Mouse (Mus musculus) small intestine, adult 2 months (tissue): ENCODE data around the gene Ppargc1a. TPM values are rescaled to one million over a fixed set of nuclear protein-coding genes. Genes with fewer than 3 reads are reported as not detected.

Experiments used
- H3K27ac ChIP-seq: fragments of 200-500 bp; 2 replicates; pipeline ENCODE4 v1.5.1; 2012; ENCODE audit warnings: low read depth, low read length, control low read depth, inconsistent platforms; ENCODE audit not compliant: insufficient read depth
- H3K27me3 ChIP-seq: fragments of 200-500 bp; 2 replicates; pipeline ENCODE4 v1.6.1; 2012; ENCODE audit warnings: mild to moderate bottlenecking, moderate library complexity, low read length, inconsistent platforms; ENCODE audit not compliant: control insufficient read depth, insufficient read depth
- H3K36me3 ChIP-seq: fragments of 200-500 bp; 2 replicates; pipeline ENCODE4 v1.6.1; 2012; ENCODE audit warnings: mild to moderate bottlenecking, low read length, control low read depth, inconsistent platforms; ENCODE audit not compliant: control insufficient read depth, insufficient read depth
- H3K4me1 ChIP-seq: fragments of 200-500 bp; 2 replicates; pipeline ENCODE4 v1.6.1; 2012; ENCODE audit warnings: low read length, inconsistent platforms, mixed read lengths; ENCODE audit not compliant: control insufficient read depth, insufficient read depth, insufficient read length
- H3K4me3 ChIP-seq: fragments of 200-500 bp; 2 replicates; pipeline ENCODE4 v1.5.1; 2012; ENCODE audit warnings: low read depth, mild to moderate bottlenecking, control low read depth, inconsistent platforms, low read length, moderate library complexity
- CTCF ChIP-seq: fragments of 200-500 bp; IDR thresholded peaks from 2 replicates; pipeline ENCODE4 v1.5.1; 2012; ENCODE audit warnings: low read depth, mild to moderate bottlenecking, control low read depth, inconsistent platforms, low read length, moderate library complexity, mixed read lengths; ENCODE audit not compliant: insufficient replicate concordance, insufficient read length; ENCODE audit errors: extremely low read depth
- POLR2A ChIP-seq: fragments of 200-500 bp; IDR thresholded peaks from 2 replicates; pipeline ENCODE4 v1.6.1; 2012; ENCODE audit warnings: low read depth, mild to moderate bottlenecking, control low read depth, inconsistent platforms, low read length, moderate library complexity
- WGBS: fragments of 180-500 bp; shearing (Covaris S2); methylation state at CpG from one replicate; pipeline ENCODE4 v1.1.7; 2018; 5-methylcytosine and 5-hydroxymethylcytosine counted together
- polyA plus RNA-seq: library from polyadenylated mRNA; depleted of rRNA; stranded (reverse); fragments of >200 nt; gene quantifications from 2 replicates; pipeline ENCODE4 v1.2.3, GENCODE M21; 2012

Gene Ppargc1a
- polyA plus RNA-seq, 1 experiment: 9.0 TPM

- Histone ChIP-seq H3K27me3 (no peaks in the 10 kb centered on the region), H3K4me3 (no peak overlapping the region), H3K36me3 (peaks cover 7% of the 10 kb centered on the region; the same call in 1 of the 2 replicates), H3K4me1 (no peaks in the 10 kb centered on the region), H3K27ac (no peak overlapping the region)
- TF ChIP-seq POLR2A (no peak), CTCF (no peak)
- WGBS: 75% methylated on average over 2 of the region's 2 CpGs
Measured at GRCm38 (mm10) chr5:51479456-51479855, 88.1 kb downstream of the Ppargc1a start.

- Histone ChIP-seq H3K27ac (no peak overlapping the region), H3K4me3 (no peak overlapping the region), H3K4me1 (no peaks in the 10 kb centered on the region), H3K27me3 (no peaks in the 10 kb centered on the region), H3K36me3 (peaks cover 11% of the 10 kb centered on the region; the same call in 1 of the 2 replicates)
- TF ChIP-seq CTCF (no peak), POLR2A (no peak)
- WGBS: 65% methylated on average over 7 of the region's 7 CpGs
Measured at GRCm38 (mm10) chr5:51478319-51478994, 89.1 kb downstream of the Ppargc1a start.

GRCm38 (mm10) chr5:51477140-51477539, 90.4 kb downstream of the Ppargc1a start:
- Histone ChIP-seq H3K27ac (no peak overlapping the region), H3K4me3 (no peak overlapping the region), H3K36me3 (peaks cover 17% of the 10 kb centered on the region), H3K27me3 (no peaks in the 10 kb centered on the region), H3K4me1 (no peaks in the 10 kb centered on the region)
- TF ChIP-seq CTCF (no peak), POLR2A (no peak)
- 84% methylated on average over 3 of the region's 3 CpGs for WGBS

GRCm38 (mm10) chr5:51475034-51475541, 92.4 kb downstream of the Ppargc1a start:
- H3K27ac ChIP-seq: no peak overlapping the region
- no peak for TF ChIP-seq CTCF
- no peak for TF ChIP-seq POLR2A
- H3K36me3 ChIP-seq: peaks cover 17% of the 10 kb centered on the region
- WGBS: 89% methylated on average over 4 of the region's 4 CpGs
- H3K27me3 ChIP-seq: no peaks in the 10 kb centered on the region
- no peaks in the 10 kb centered on the region for H3K4me1 ChIP-seq
- no peak overlapping the region for H3K4me3 ChIP-seq

GRCm38 (mm10) chr5:51471614-51472013, 95.9 kb downstream of the Ppargc1a start:
- TF ChIP-seq POLR2A: no peak
- H3K27me3 ChIP-seq: no peaks in the 10 kb centered on the region
- H3K27ac ChIP-seq: no peak overlapping the region
- no peaks in the 10 kb centered on the region for H3K4me1 ChIP-seq
- no peak overlapping the region for H3K4me3 ChIP-seq
- WGBS: 93% methylated on average over 4 of the region's 4 CpGs
- peaks cover 17% of the 10 kb centered on the region for H3K36me3 ChIP-seq

- WGBS: 11% methylated on average over 5 of the region's 5 CpGs
- peaks cover 12% of the 10 kb centered on the region for H3K36me3 ChIP-seq
- H3K4me1 ChIP-seq: no peaks in the 10 kb centered on the region
- H3K27ac ChIP-seq: no peak overlapping the region
- TF ChIP-seq CTCF: no peak
- TF ChIP-seq POLR2A: no peak
- no peaks in the 10 kb centered on the region for H3K27me3 ChIP-seq
- H3K4me3 ChIP-seq: no peak overlapping the region
Measured at GRCm38 (mm10) chr5:51466036-51466435, 101.5 kb downstream of the Ppargc1a start.

GRCm38 (mm10) chr5:51452033-51452432, 115.5 kb downstream of the Ppargc1a start:
- WGBS: 54% methylated on average over 3 of the region's 3 CpGs
- H3K27ac ChIP-seq: no peak overlapping the region
- peaks cover 7% of the 10 kb centered on the region for H3K36me3 ChIP-seq
- no peaks in the 10 kb centered on the region for H3K27me3 ChIP-seq
- peaks cover 14% of the 10 kb centered on the region; the same call in 1 of the 2 replicates for H3K4me1 ChIP-seq
- no peak overlapping the region for H3K4me3 ChIP-seq
- TF ChIP-seq CTCF: no peak
- no peak for TF ChIP-seq POLR2A
